Mouse (Mus musculus) spleen, adult 2 months (tissue): ENCODE measurements around the gene Flot2. TPM values are rescaled to one million over a fixed set of nuclear protein-coding genes. Genes with fewer than 3 reads are reported as not detected.
"Not testable (repeated sequence)": the region's sequence is repeated elsewhere in the genome, so short reads cannot be mapped to it uniquely, and the experiment has no call there.

Experiments used
- DNase-seq, 2 experiments: peaks; one replicate each; pipeline versions ENCODE4 v3.0.0 to v3.0.0-alpha.2; 2012 to 2021; ENCODE audit warnings: low spot score in 2 of 2, low read depth in 1 of 2
- H3K27ac ChIP-seq: fragments of 200-500 bp; 2 replicates; pipeline ENCODE4 v1.5.1; 2012; ENCODE audit warnings: low read length, inconsistent platforms; ENCODE audit not compliant: insufficient read depth
- H3K27me3 ChIP-seq: fragments of 200-500 bp; 2 replicates; pipeline ENCODE4 v1.6.1; 2012; ENCODE audit warnings: mild to moderate bottlenecking, moderate library complexity, low read length, inconsistent platforms; ENCODE audit not compliant: control insufficient read depth, insufficient read depth
- H3K36me3 ChIP-seq: fragments of 200-500 bp; 2 replicates; pipeline ENCODE4 v1.6.1; 2012; ENCODE audit warnings: mild to moderate bottlenecking, low read length, inconsistent platforms; ENCODE audit not compliant: control insufficient read depth, insufficient read depth
- H3K4me1 ChIP-seq: fragments of 200-500 bp; 2 replicates; pipeline ENCODE4 v1.6.1; 2011; ENCODE audit warnings: inconsistent platforms; ENCODE audit not compliant: control insufficient read depth, insufficient read depth, insufficient read length
- H3K4me3 ChIP-seq: fragments of 200-500 bp; 2 replicates; pipeline ENCODE4 v1.5.1; 2011; ENCODE audit warnings: mild to moderate bottlenecking, inconsistent platforms; ENCODE audit not compliant: insufficient read depth, insufficient read length; ENCODE audit errors: extremely low read depth
- CTCF ChIP-seq: fragments of 200-500 bp; IDR thresholded peaks from 2 replicates; pipeline ENCODE4 v1.5.1; 2011; ENCODE audit warnings: mild to moderate bottlenecking, inconsistent platforms; ENCODE audit not compliant: insufficient read depth, insufficient read length, insufficient replicate concordance; ENCODE audit errors: extremely low read depth
- POLR2A ChIP-seq: fragments of 200-500 bp; IDR thresholded peaks from 2 replicates; pipeline ENCODE4 v1.6.1; 2011; ENCODE audit warnings: low read depth, low read length, inconsistent platforms
- WGBS: fragments of 180-500 bp; shearing (Covaris S2); methylation state at CpG from one replicate; pipeline ENCODE4 v1.1.7; 2018; 5-methylcytosine and 5-hydroxymethylcytosine counted together
- polyA plus RNA-seq: library from polyadenylated mRNA; depleted of rRNA; stranded (reverse); fragments of >200 nt; gene quantifications from 2 replicates; pipeline ENCODE4 v1.2.3, GENCODE M21; 2012

The Flot2 gene
- polyA plus RNA-seq, 1 experiment, result 36.6 TPM

- 91% methylated on average over 10 of the region's 10 CpGs for WGBS
- no peak for DNase-seq
- Histone ChIP-seq H3K36me3 (no peaks in the 10 kb centered on the region), H3K27me3 (no peaks in the 10 kb centered on the region), H3K27ac (no peak overlapping the region), H3K4me3 (no peak overlapping the region), H3K4me1 (peaks cover 5% of the 10 kb centered on the region)
- no peak for TF ChIP-seq CTCF
- no peak for TF ChIP-seq POLR2A
Observed at GRCm38 (mm10) chr11:78036791-78037190, 940 bp upstream of the Flot2 start.

GRCm38 (mm10) chr11:78040878-78041277, 3.1 kb downstream of the Flot2 start:
- no peak for DNase-seq
- 66% methylated on average over 2 of the region's 2 CpGs for WGBS
- no peak overlapping the region for H3K4me3 ChIP-seq
- H3K27me3 ChIP-seq, result no peaks in the 10 kb centered on the region
- TF ChIP-seq POLR2A, result no peak
- no peak for TF ChIP-seq CTCF
- H3K36me3 ChIP-seq, result no peaks in the 10 kb centered on the region
- H3K27ac ChIP-seq, result no peak overlapping the region
- peaks cover 4% of the 10 kb centered on the region; the same call in 1 of the 2 replicates for H3K4me1 ChIP-seq

- 91% methylated on average over 4 of the region's 4 CpGs for WGBS
- not testable (repeated sequence) for H3K27ac ChIP-seq, DNase-seq, H3K4me3 ChIP-seq, H3K36me3 ChIP-seq, H3K27me3 ChIP-seq, H3K4me1 ChIP-seq
Observed at GRCm38 (mm10) chr11:78042290-78042870, 4.6 kb downstream of the Flot2 start.

GRCm38 (mm10) chr11:78044758-78045251, 7.1 kb downstream of the Flot2 start:
- H3K27me3 ChIP-seq, result no peaks in the 10 kb centered on the region
- H3K4me3 ChIP-seq, result no peak overlapping the region
- WGBS, result 65% methylated on average over 5 of the region's 5 CpGs
- H3K27ac ChIP-seq, result no peak overlapping the region
- TF ChIP-seq CTCF (no peak), POLR2A (no peak)
- no peak for DNase-seq
- no peaks in the 10 kb centered on the region for H3K4me1 ChIP-seq
- H3K36me3 ChIP-seq, result no peaks in the 10 kb centered on the region

- not testable (repeated sequence) for DNase-seq, H3K4me3 ChIP-seq, H3K27me3 ChIP-seq, H3K27ac ChIP-seq, H3K4me1 ChIP-seq, H3K36me3 ChIP-seq
- 90% methylated on average over 4 of the region's 4 CpGs for WGBS
Observed at GRCm38 (mm10) chr11:78048637-78049036, 10.9 kb downstream of the Flot2 start.

- H3K36me3 ChIP-seq, result peaks cover 2% of the 10 kb centered on the region
- no peak overlapping the region for H3K4me3 ChIP-seq
- WGBS, result 87% methylated on average over 8 of the region's 8 CpGs
Observed at GRCm38 (mm10) chr11:78053078-78053477, 15.3 kb downstream of the Flot2 start.

GRCm38 (mm10) chr11:78056946-78057345, 19.2 kb downstream of the Flot2 start:
- H3K4me3 ChIP-seq, result no peak overlapping the region
- no peak overlapping the region for H3K27ac ChIP-seq
- no peak for TF ChIP-seq POLR2A
- no peak for TF ChIP-seq CTCF
- no peaks in the 10 kb centered on the region for H3K27me3 ChIP-seq
- H3K4me1 ChIP-seq, result no peaks in the 10 kb centered on the region
- WGBS, result 58% methylated on average over 8 of the region's 8 CpGs
- H3K36me3 ChIP-seq, result peaks cover 5% of the 10 kb centered on the region
- DNase-seq, result no peak

More at GRCm38 (mm10) chr11:78053078-78053477, 15.3 kb downstream of the Flot2 start:
- TF ChIP-seq CTCF (no peak), POLR2A (no peak)
- H3K27me3 ChIP-seq, result no peaks in the 10 kb centered on the region
- no peak overlapping the region for H3K27ac ChIP-seq
- no peak for DNase-seq
- H3K4me1 ChIP-seq, result no peaks in the 10 kb centered on the region
